Mouse (Mus musculus): ENCODE measurements at regions not wholly inside any gene's neighbourhood (a gene's known extent, or its start where the extent isn't known, plus 50 kb on each side); places are given as distances from the start of the nearest gene placed in this dataset.

DNA sequence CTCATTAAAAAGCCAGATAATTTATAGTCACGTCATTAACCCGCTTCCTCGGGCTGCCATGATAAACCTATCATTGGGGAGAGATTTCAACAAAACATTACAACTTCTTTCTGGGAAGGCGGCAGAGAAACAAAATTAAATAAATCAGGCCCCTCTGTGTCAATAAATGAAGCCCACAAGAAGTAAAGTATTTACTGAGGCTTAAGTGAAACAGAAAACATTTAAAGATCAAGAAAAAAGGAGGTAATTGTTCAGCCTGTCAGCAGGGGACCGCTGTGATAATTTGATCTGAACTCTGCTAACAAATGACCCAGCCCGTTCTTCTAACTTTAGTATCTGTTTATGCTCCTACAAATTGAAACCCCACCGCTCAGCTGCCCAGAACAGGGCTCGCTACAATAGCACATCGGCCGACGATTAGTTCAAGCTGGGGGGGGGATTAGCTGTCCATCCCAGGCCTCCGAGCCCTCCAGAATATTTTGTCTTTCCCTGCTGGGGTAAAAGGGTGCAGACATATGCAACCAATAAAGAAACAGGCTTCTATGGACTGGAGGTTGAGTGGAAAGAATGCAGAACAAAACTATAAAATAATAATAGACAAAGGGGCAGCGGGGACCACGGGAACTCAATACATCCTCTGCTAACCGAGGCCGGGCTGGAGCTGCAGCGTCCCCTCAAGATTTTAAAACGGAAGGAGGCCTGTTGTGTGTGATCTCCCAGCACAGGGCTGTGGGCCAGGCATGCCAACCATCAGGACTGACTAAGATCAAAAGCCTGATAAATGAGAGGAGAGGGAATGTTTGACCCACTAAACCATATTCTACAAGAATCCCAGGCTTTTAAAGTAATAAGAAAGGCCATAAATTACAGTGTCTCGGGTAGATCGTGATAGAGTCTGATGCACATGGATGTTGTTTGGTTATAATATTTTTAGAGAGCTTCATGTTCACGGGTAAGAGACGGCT, 242.8 kb upstream of the Irx5 start:
- TF ChIP-seq CTCF (conservative IDR thresholded peaks at IDR 0.05; ENCODE audit: insufficient read depth, insufficient read length, low read depth, low read length), result no peak
- TF ChIP-seq POLR2A (IDR thresholded peaks at IDR 0.05; ENCODE audit: low read depth, low read length), result no peak

Data from kidney, adult 2 months (tissue).